Mouse (Mus musculus) liver, embryonic 12.5 days (tissue): Measurements from ENCODE around the gene Ahcyl2. TPM values are rescaled to one million over a fixed set of nuclear protein-coding genes. Genes with fewer than 3 reads are reported as not detected.

Experiments used
- ATAC-seq: fragments of 200-750 bp; cut with Nextera tagmentation; 2 replicates; pipeline ENCODE4 v1.8.0; 2017; ENCODE audit warnings: moderate number of reproducible peaks, mild to moderate bottlenecking, moderate library complexity
- H3K27ac ChIP-seq: fragments of 300-500 bp; sonication (generic); 2 replicates; pipeline ENCODE4 v1.5.1; 2016; ENCODE audit warnings: mild to moderate bottlenecking
- H3K27me3 ChIP-seq: fragments of 300-500 bp; sonication (generic); replicated peaks from 2 replicates; pipeline ENCODE4 v1.6.1; 2016; ENCODE audit warnings: mild to moderate bottlenecking, moderate library complexity
- H3K36me3 ChIP-seq: fragments of 300-500 bp; sonication (generic); 2 replicates; pipeline ENCODE4 v1.6.1; 2016; ENCODE audit warnings: mild to moderate bottlenecking, moderate library complexity
- H3K4me1 ChIP-seq: fragments of 300-500 bp; sonication (generic); 2 replicates; pipeline ENCODE4 v1.6.1; 2016
- H3K4me2 ChIP-seq: fragments of 300-500 bp; sonication (generic); 2 replicates; pipeline ENCODE4 v1.6.1; 2016; ENCODE audit warnings: mild to moderate bottlenecking, moderate library complexity
- H3K4me3 ChIP-seq: fragments of 300-500 bp; sonication (generic); 2 replicates; pipeline ENCODE4 v1.5.1; 2016; ENCODE audit warnings: mild to moderate bottlenecking, moderate library complexity
- H3K9ac ChIP-seq: fragments of 300-500 bp; sonication (generic); 2 replicates; pipeline ENCODE4 v1.6.1; 2016; ENCODE audit warnings: mild to moderate bottlenecking, moderate library complexity
- H3K9me3 ChIP-seq: fragments of 300-500 bp; sonication (generic); replicated peaks from 2 replicates; pipeline ENCODE4 v1.6.1; 2016; ENCODE audit warnings: mild to moderate bottlenecking, moderate library complexity
- WGBS: fragments of 180-500 bp; shearing (Covaris S2); methylation state at CpG from one replicate; pipeline ENCODE4 v1.1.7; 2016; ENCODE audit not compliant: insufficient replicate concordance; 5-methylcytosine and 5-hydroxymethylcytosine counted together
- polyA plus RNA-seq: library from polyadenylated mRNA; unstranded; fragments of >200 nt; fragmentation: Nextera tagmentation; extraction: Ambion mirVana; gene quantifications from 2 replicates; pipeline ENCODE4 v1.2.1, GENCODE M21; 2016

Ahcyl2 gene
- polyA plus RNA-seq = 8.6 and 10.2 TPM in 2 replicates

- Histone ChIP-seq H3K4me1 (peaks cover 19% of the 10 kb centered on the region), H3K27ac (peak within 1 kb of the TSS; percentile 84), H3K9ac (peak within 1 kb of the TSS; percentile 90), H3K36me3 (no peaks in the 10 kb centered on the region), H3K4me2 (peak within 1 kb of the TSS; percentile 99), H3K4me3 (peak within 1 kb of the TSS; percentile 93), H3K9me3 (no peaks in the 10 kb centered on the region), H3K27me3 (no peaks in the 10 kb centered on the region)
- peak; percentile 95 for ATAC-seq
- under 1% methylated on average over 55 of the region's 61 CpGs for WGBS
These were observed at the start of gene Ahcyl2 for GRCm38 (mm10) chr6:29767813-29768660. TSS of gene Ahcyl2 (plus strand) at chr6:29768011.

- WGBS = 24% methylated on average over 15 of the region's 15 CpGs
- ATAC-seq = peak; percentile 38; the same call in 1 of the 2 replicates
- Histone ChIP-seq H3K4me3 (peak overlapping the region; percentile 10; the same call in 1 of the 2 replicates), H3K27me3 (peaks cover 20% of the 10 kb centered on the region), H3K9me3 (no peaks in the 10 kb centered on the region), H3K4me1 (peaks cover 26% of the 10 kb centered on the region), H3K9ac (no peak overlapping the region), H3K27ac (peak overlapping the region; percentile 54), H3K36me3 (peaks cover 65% of the 10 kb centered on the region), H3K4me2 (peak overlapping the region; percentile 43)
These were observed 48.9 kb upstream of the Ahcyl2 start for GRCm38 (mm10) chr6:29718894-29719329.

GRCm38 (mm10) chr6:29721890-29722289 lies 45.9 kb upstream of the Ahcyl2 start:
- Histone ChIP-seq H3K27me3 (peaks cover 19% of the 10 kb centered on the region), H3K9ac (no peak overlapping the region), H3K27ac (peak overlapping the region; percentile 43), H3K4me2 (no peak overlapping the region), H3K4me3 (no peak overlapping the region), H3K4me1 (peaks cover 21% of the 10 kb centered on the region), H3K36me3 (peaks cover 35% of the 10 kb centered on the region), H3K9me3 (no peaks in the 10 kb centered on the region)
- WGBS = 53% methylated on average over 2 of the region's 2 CpGs
- ATAC-seq = no peak

- Histone ChIP-seq H3K9me3 (no peaks in the 10 kb centered on the region), H3K9ac (no peak overlapping the region), H3K27ac (no peak overlapping the region), H3K4me3 (no peak overlapping the region), H3K27me3 (peaks cover 18% of the 10 kb centered on the region), H3K4me2 (no peak overlapping the region), H3K36me3 (no peaks in the 10 kb centered on the region), H3K4me1 (no peaks in the 10 kb centered on the region)
- 78% methylated on average over 1 of the region's 1 CpGs for WGBS
- ATAC-seq = no peak
These were observed 41.1 kb upstream of the Ahcyl2 start for GRCm38 (mm10) chr6:29726576-29727200.

- 50% methylated on average over 3 of the region's 3 CpGs for WGBS
- ATAC-seq = no peak
- no peaks in the 10 kb centered on the region for H3K36me3 ChIP-seq
- H3K4me3 ChIP-seq = no peak overlapping the region
- peaks cover 31% of the 10 kb centered on the region for H3K27me3 ChIP-seq
- no peak overlapping the region for H3K4me2 ChIP-seq
- H3K4me1 ChIP-seq = no peaks in the 10 kb centered on the region
- H3K27ac ChIP-seq = no peak overlapping the region
- no peak overlapping the region for H3K9ac ChIP-seq
- no peaks in the 10 kb centered on the region for H3K9me3 ChIP-seq
These were observed 39.8 kb upstream of the Ahcyl2 start for GRCm38 (mm10) chr6:29728035-29728434.

GRCm38 (mm10) chr6:29729491-29729890 lies 38.3 kb upstream of the Ahcyl2 start:
- no peak overlapping the region for H3K27ac ChIP-seq
- no peak overlapping the region for H3K9ac ChIP-seq
- no peak overlapping the region for H3K4me2 ChIP-seq
- H3K27me3 ChIP-seq = peaks cover 46% of the 10 kb centered on the region
- ATAC-seq = no peak
- no peak overlapping the region for H3K4me3 ChIP-seq
- 54% methylated on average over 1 of the region's 1 CpGs for WGBS
- H3K9me3 ChIP-seq = no peaks in the 10 kb centered on the region
- no peaks in the 10 kb centered on the region for H3K4me1 ChIP-seq
- H3K36me3 ChIP-seq = no peaks in the 10 kb centered on the region

- peak within 1 kb of the TSS; percentile 92 for H3K4me2 ChIP-seq
- H3K4me1 ChIP-seq = peaks cover 26% of the 10 kb centered on the region
- H3K9ac ChIP-seq = peak within 1 kb of the TSS; percentile 82
- peaks cover 79% of the 10 kb centered on the region for H3K27me3 ChIP-seq
- H3K4me3 ChIP-seq = peak within 1 kb of the TSS; percentile 69
- H3K36me3 ChIP-seq = peaks cover 9% of the 10 kb centered on the region; the same call in 1 of the 2 replicates
- peak within 1 kb of the TSS; percentile 80 for H3K27ac ChIP-seq
- WGBS = 0% methylated on average over 27 of the region's 30 CpGs
- peak; percentile 77 for ATAC-seq
- H3K9me3 ChIP-seq = no peaks in the 10 kb centered on the region
These were observed 32.5 kb upstream of the Ahcyl2 start, which contains the start of gene Smo for GRCm38 (mm10) chr6:29735336-29735688. TSS of gene Smo (plus strand) at chr6:29735503.

- Histone ChIP-seq H3K36me3 (peaks cover 9% of the 10 kb centered on the region; the same call in 1 of the 2 replicates), H3K9ac (peak overlapping the region; percentile 82), H3K27ac (peak overlapping the region; percentile 80), H3K4me2 (peak overlapping the region; percentile 92), H3K4me1 (peaks cover 26% of the 10 kb centered on the region), H3K27me3 (peaks cover 75% of the 10 kb centered on the region), H3K4me3 (peak overlapping the region; percentile 69), H3K9me3 (no peaks in the 10 kb centered on the region)
- WGBS = under 1% methylated on average over 75 of the region's 75 CpGs
- ATAC-seq = peak; percentile 70
These were observed 31.9 kb upstream of the Ahcyl2 start for GRCm38 (mm10) chr6:29735689-29736451.

- no peak overlapping the region for H3K27ac ChIP-seq
- no peak for ATAC-seq
- H3K9ac ChIP-seq = peak overlapping the region; percentile 82
- H3K4me3 ChIP-seq = peak overlapping the region; percentile 69
- H3K9me3 ChIP-seq = no peaks in the 10 kb centered on the region
- 17% methylated on average over 13 of the region's 13 CpGs for WGBS
- H3K4me1 ChIP-seq = peaks cover 26% of the 10 kb centered on the region
- peaks cover 73% of the 10 kb centered on the region for H3K27me3 ChIP-seq
- H3K4me2 ChIP-seq = peak overlapping the region; percentile 92
- peaks cover 9% of the 10 kb centered on the region; the same call in 1 of the 2 replicates for H3K36me3 ChIP-seq
These were observed 31.0 kb upstream of the Ahcyl2 start for GRCm38 (mm10) chr6:29736610-29737458.

- 74% methylated on average over 3 of the region's 3 CpGs for WGBS
- no peak overlapping the region for H3K4me3 ChIP-seq
- no peaks in the 10 kb centered on the region for H3K27me3 ChIP-seq
- H3K9me3 ChIP-seq = peaks cover 15% of the 10 kb centered on the region
- H3K27ac ChIP-seq = no peak overlapping the region
- H3K9ac ChIP-seq = no peak overlapping the region
- ATAC-seq = no peak
- H3K4me2 ChIP-seq = no peak overlapping the region
- peaks cover 17% of the 10 kb centered on the region for H3K36me3 ChIP-seq
- no peaks in the 10 kb centered on the region for H3K4me1 ChIP-seq
These were observed 16.2 kb upstream of the Ahcyl2 start for GRCm38 (mm10) chr6:29751466-29752152.
